Mouse (Mus musculus): ENCODE results near the gene Hs2st1. TPM values are rescaled to one million over a fixed set of nuclear protein-coding genes. Genes with fewer than 3 reads are reported as not detected.

Gene Hs2st1
- total and polyA plus RNA-seq, 2 experiments = 1.9 to 6.0 TPM

DNA sequence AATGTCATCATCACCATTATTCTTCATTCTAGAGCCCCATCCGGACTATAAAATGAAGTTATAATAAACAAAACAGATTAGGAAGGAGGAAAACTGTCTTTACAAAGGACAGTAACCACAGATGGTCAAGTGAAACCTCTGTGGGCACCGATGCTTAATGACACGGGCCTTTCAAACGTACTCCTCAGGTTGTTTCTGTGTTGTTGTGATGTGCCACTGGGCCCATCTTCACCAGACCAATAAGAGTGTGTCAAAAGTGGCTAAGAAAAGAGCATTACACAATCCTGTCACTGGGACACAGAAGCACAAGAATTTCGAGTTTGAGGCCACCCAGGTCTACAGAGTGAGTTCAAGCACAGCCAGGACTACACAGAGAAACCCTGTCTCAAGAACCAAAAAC lies 95.3 kb downstream of the Hs2st1 start:
- H3K27ac ChIP-seq (replicated peaks; ENCODE audit: insufficient read depth, low read depth, low read length) = no peak overlapping the region
- TF ChIP-seq POLR2A (IDR thresholded peaks at IDR 0.05; ENCODE audit: extremely low read depth, insufficient read depth, low read length) (no peak), CTCF (IDR thresholded peaks at IDR 0.05; ENCODE audit: low read depth, low read length) (no peak)
- no peaks in the 10 kb centered on the region for H3K79me2 ChIP-seq (ENCODE audit: control insufficient read depth, insufficient read depth, low read length)
- H3K27me3 ChIP-seq (ENCODE audit: control insufficient read depth, insufficient read depth, low read length) = no peaks in the 10 kb centered on the region
- no peaks in the 10 kb centered on the region for H3K36me3 ChIP-seq (ENCODE audit: control insufficient read depth, insufficient read depth, low read length)
- no peak overlapping the region for H3K4me3 ChIP-seq (ENCODE audit: insufficient read depth, low read depth, low read length)
- 86% methylated on average over 5 of the region's 5 CpGs for WGBS
- no peaks in the 10 kb centered on the region for H3K4me1 ChIP-seq (ENCODE audit: control insufficient read depth, insufficient read depth, low read length)
- H3K9ac ChIP-seq (ENCODE audit: low read depth, low read length) = no peak overlapping the region
- DNase-seq (ENCODE audit: extremely low read depth, low read depth, low spot score) = no peak

DNA sequence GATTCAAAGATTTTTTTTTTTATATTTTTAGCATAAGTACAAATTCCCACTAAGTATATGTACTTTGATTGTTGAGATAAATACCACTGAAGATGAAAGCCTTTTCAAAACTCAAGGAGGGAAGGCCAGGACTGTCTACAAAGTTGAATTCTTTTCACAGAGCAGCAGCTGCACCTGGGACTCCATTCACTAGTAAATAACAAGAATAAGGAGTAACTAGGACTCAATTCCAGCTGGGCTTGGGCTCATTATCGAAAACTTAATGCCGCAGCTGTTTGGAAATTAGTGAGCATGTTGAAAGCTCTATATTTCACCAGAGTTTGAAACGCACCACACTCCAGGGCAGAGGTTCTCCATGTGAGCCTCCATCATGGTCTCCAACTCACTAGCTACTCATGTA lies 98.0 kb downstream of the Hs2st1 start:
- 96% methylated on average over 3 of the region's 3 CpGs for WGBS
- TF ChIP-seq POLR2A (IDR thresholded peaks at IDR 0.05; ENCODE audit: extremely low read depth, insufficient read depth, low read length) (no peak), CTCF (IDR thresholded peaks at IDR 0.05; ENCODE audit: low read depth, low read length) (no peak)
- no peak overlapping the region for H3K4me3 ChIP-seq (ENCODE audit: insufficient read depth, low read depth, low read length)
- no peak overlapping the region for H3K27ac ChIP-seq (replicated peaks; ENCODE audit: insufficient read depth, low read depth, low read length)
- H3K27me3 ChIP-seq (ENCODE audit: control insufficient read depth, insufficient read depth, low read length) = no peaks in the 10 kb centered on the region
- no peak for DNase-seq (ENCODE audit: extremely low read depth, low read depth, low spot score)
- H3K36me3 ChIP-seq (ENCODE audit: control insufficient read depth, insufficient read depth, low read length) = no peaks in the 10 kb centered on the region
- H3K9ac ChIP-seq (ENCODE audit: low read depth, low read length) = no peak overlapping the region
- no peaks in the 10 kb centered on the region for H3K4me1 ChIP-seq (ENCODE audit: control insufficient read depth, insufficient read depth, low read length)
- H3K79me2 ChIP-seq (ENCODE audit: control insufficient read depth, insufficient read depth, low read length) = no peaks in the 10 kb centered on the region

DNA sequence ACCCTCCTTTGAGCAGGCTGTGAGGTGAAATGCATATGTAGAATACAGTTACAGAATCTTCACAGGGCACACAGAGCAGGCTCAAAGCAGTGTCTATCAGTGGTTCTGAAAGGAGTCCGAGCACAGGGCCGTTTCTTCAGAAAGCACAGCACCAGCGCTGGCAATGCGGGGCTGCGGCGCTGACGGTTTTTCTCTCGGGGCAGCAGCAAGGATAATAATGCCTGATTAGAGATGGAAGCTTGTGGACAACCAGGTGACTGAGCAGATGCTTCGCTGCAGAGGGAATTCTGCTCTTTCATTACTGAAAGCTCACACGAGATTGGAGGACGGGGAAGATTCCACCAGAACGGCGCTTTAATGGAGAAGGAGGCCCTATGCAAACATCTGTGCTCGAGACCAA lies 99.1 kb downstream of the Hs2st1 start:
- no peak overlapping the region for H3K4me3 ChIP-seq (ENCODE audit: insufficient read depth, low read depth, low read length)
- no peak overlapping the region for H3K9ac ChIP-seq (ENCODE audit: low read depth, low read length)
- no peak for TF ChIP-seq CTCF (IDR thresholded peaks at IDR 0.05; ENCODE audit: low read depth, low read length)
- no peak for TF ChIP-seq POLR2A (IDR thresholded peaks at IDR 0.05; ENCODE audit: extremely low read depth, insufficient read depth, low read length)
- H3K4me1 ChIP-seq (ENCODE audit: control insufficient read depth, insufficient read depth, low read length) = no peaks in the 10 kb centered on the region
- 83% methylated on average over 14 of the region's 14 CpGs for WGBS
- H3K36me3 ChIP-seq (ENCODE audit: control insufficient read depth, insufficient read depth, low read length) = no peaks in the 10 kb centered on the region
- DNase-seq (ENCODE audit: extremely low read depth, low read depth, low spot score) = no peak
- no peaks in the 10 kb centered on the region for H3K79me2 ChIP-seq (ENCODE audit: control insufficient read depth, insufficient read depth, low read length)
- H3K27ac ChIP-seq (replicated peaks; ENCODE audit: insufficient read depth, low read depth, low read length) = no peak overlapping the region
- H3K27me3 ChIP-seq (ENCODE audit: control insufficient read depth, insufficient read depth, low read length) = no peaks in the 10 kb centered on the region

DNA sequence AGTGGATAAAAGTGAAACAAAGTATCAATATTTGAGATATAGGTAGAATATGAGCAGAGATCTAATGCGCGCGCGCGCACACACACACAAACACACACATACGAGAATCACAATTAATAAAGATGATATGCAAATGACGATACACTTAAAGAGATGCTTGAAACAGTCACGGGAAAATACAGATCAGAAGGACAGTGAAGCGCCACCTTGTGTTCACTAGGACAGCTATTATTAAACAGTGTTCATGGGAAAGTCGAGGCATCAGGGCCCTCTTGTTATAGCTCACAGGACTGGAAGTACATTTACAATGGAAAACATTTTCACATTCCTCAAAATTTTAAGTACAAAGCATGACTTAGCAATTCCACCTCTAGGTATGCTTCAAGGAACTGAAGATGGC lies 102.5 kb downstream of the Hs2st1 start:
- H3K79me2 ChIP-seq (ENCODE audit: control insufficient read depth, insufficient read depth, low read length) = no peaks in the 10 kb centered on the region
- no peak overlapping the region for H3K27ac ChIP-seq (replicated peaks; ENCODE audit: insufficient read depth, low read depth, low read length)
- DNase-seq (ENCODE audit: extremely low read depth, low read depth, low spot score) = peak; percentile 10
- no peak overlapping the region for H3K9ac ChIP-seq (ENCODE audit: low read depth, low read length)
- no peaks in the 10 kb centered on the region for H3K27me3 ChIP-seq (ENCODE audit: control insufficient read depth, insufficient read depth, low read length)
- TF ChIP-seq CTCF (IDR thresholded peaks at IDR 0.05; ENCODE audit: low read depth, low read length) (peak; percentile 27; the same call in 1 of the 2 replicates), POLR2A (IDR thresholded peaks at IDR 0.05; ENCODE audit: extremely low read depth, insufficient read depth, low read length) (no peak)
- peaks cover 6% of the 10 kb centered on the region for H3K36me3 ChIP-seq (ENCODE audit: control insufficient read depth, insufficient read depth, low read length)
- H3K4me1 ChIP-seq (ENCODE audit: control insufficient read depth, insufficient read depth, low read length) = no peaks in the 10 kb centered on the region
- 75% methylated on average over 10 of the region's 10 CpGs for WGBS
- H3K4me3 ChIP-seq (ENCODE audit: insufficient read depth, low read depth, low read length) = no peak overlapping the region

DNA sequence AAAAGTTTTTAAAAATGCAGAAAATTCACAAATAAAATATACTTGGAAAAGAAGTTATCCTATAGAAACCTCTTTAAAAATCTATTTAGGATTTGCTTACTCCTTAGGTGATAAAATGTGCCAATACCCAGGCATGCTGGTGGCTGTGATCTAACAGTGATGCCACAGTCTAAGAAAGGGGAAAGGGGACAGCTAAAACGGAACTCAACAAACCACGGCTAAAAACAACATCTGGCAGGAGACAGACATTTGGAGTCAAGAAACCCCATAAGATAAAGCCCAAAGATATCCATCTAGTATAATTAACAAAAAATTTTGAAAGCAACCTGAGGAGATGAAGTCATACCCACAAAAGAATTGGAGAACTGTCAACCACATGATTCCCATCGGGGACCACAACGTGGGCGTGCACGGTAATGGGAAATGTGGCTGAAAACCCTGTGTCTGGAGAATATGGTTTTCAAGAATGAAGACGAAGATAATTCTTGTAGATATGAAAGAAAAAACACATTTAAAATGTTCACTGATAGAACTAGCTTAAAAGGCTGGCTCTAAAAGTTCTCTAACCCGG lies 103.8 kb downstream of the Hs2st1 start:
- DNase-seq (ENCODE audit: extremely low read depth, low read depth, low spot score) = no peak
- Histone ChIP-seq H3K36me3 (ENCODE audit: control insufficient read depth, insufficient read depth, low read length) (peaks cover 6% of the 10 kb centered on the region), H3K79me2 (ENCODE audit: control insufficient read depth, insufficient read depth, low read length) (no peaks in the 10 kb centered on the region), H3K27me3 (ENCODE audit: control insufficient read depth, insufficient read depth, low read length) (no peaks in the 10 kb centered on the region), H3K9ac (ENCODE audit: low read depth, low read length) (no peak overlapping the region), H3K4me3 (ENCODE audit: insufficient read depth, low read depth, low read length) (no peak overlapping the region), H3K27ac (replicated peaks; ENCODE audit: insufficient read depth, low read depth, low read length) (no peak overlapping the region), H3K4me1 (ENCODE audit: control insufficient read depth, insufficient read depth, low read length) (no peaks in the 10 kb centered on the region)
- WGBS = 93% methylated on average over 8 of the region's 8 CpGs
- TF ChIP-seq CTCF (IDR thresholded peaks at IDR 0.05; ENCODE audit: low read depth, low read length) = no peak
- no peak for TF ChIP-seq POLR2A (IDR thresholded peaks at IDR 0.05; ENCODE audit: extremely low read depth, insufficient read depth, low read length)

DNA sequence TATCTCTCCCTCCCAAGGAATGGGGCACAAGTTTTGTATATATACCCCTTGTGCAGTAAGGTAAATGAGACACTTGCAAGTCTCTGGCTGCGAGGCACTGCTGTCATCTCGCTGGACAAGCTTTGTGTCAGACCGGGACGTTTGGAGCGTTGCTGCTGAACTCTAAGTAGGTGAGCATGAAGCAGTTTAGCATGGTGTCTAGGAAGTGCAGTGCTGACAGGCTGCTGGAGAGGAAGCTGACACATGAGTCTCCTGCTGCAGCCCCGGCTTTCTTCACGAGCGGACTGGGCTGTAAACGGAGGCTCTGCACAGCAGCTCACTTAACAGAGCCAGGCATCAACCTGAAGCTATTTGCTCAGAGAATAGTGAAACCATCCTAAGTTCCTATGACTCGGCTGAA lies 107.3 kb downstream of the Hs2st1 start:
- H3K27me3 ChIP-seq (ENCODE audit: control insufficient read depth, insufficient read depth, low read length) = no peaks in the 10 kb centered on the region
- no peak overlapping the region for H3K4me3 ChIP-seq (ENCODE audit: insufficient read depth, low read depth, low read length)
- no peaks in the 10 kb centered on the region for H3K4me1 ChIP-seq (ENCODE audit: control insufficient read depth, insufficient read depth, low read length)
- WGBS = 86% methylated on average over 10 of the region's 10 CpGs
- DNase-seq (ENCODE audit: extremely low read depth, low read depth, low spot score) = no peak
- no peak overlapping the region for H3K27ac ChIP-seq (replicated peaks; ENCODE audit: insufficient read depth, low read depth, low read length)
- no peak for TF ChIP-seq CTCF (IDR thresholded peaks at IDR 0.05; ENCODE audit: low read depth, low read length)
- no peak for TF ChIP-seq POLR2A (IDR thresholded peaks at IDR 0.05; ENCODE audit: extremely low read depth, insufficient read depth, low read length)
- H3K9ac ChIP-seq (ENCODE audit: low read depth, low read length) = no peak overlapping the region
- peaks cover 6% of the 10 kb centered on the region for H3K36me3 ChIP-seq (ENCODE audit: control insufficient read depth, insufficient read depth, low read length)
- no peaks in the 10 kb centered on the region for H3K79me2 ChIP-seq (ENCODE audit: control insufficient read depth, insufficient read depth, low read length)
